Mouse (Mus musculus): ENCODE data around the gene Nos1.

The Nos1 gene

GRCm38 (mm10) chr5:118008344-118008743 lies 227.5 kb downstream of the Nos1 start:
- in situ Hi-C loops (cut with MboI; ENCODE audit: low pct_unique_long_range_greater_than_20kb in 1 of 2, low sequenced_read_pairs in 2 of 2, unreplicated experiment in 1 of 2): no loop called here

Measured in mouse embryonic stem cell (cell line).